Mouse (Mus musculus) kidney, adult 2 months (tissue): ENCODE measurements at regions not wholly inside any gene's neighbourhood (a gene's known extent, or its start where the extent isn't known, plus 50 kb on each side); places are given as distances from the start of the nearest gene placed in this dataset.
"Not testable (repeated sequence)": the region's sequence is repeated elsewhere in the genome, so short reads cannot be mapped to it uniquely, and the experiment has no call there.

Experiments used
- CTCF ChIP-seq: fragments of 200-500 bp; conservative IDR thresholded peaks from 2 replicates; pipeline ENCODE4 v1.5.1; 2011; ENCODE audit warnings: low read depth, mild to moderate bottlenecking, control low read depth, low read length, moderate library complexity, mixed read lengths; ENCODE audit not compliant: insufficient read depth, insufficient read length
- POLR2A ChIP-seq: fragments of 200-500 bp; IDR thresholded peaks from one replicate; pipeline ENCODE4 v1.6.1; 2011; ENCODE audit warnings: low read depth, low read length, control low read depth

DNA sequence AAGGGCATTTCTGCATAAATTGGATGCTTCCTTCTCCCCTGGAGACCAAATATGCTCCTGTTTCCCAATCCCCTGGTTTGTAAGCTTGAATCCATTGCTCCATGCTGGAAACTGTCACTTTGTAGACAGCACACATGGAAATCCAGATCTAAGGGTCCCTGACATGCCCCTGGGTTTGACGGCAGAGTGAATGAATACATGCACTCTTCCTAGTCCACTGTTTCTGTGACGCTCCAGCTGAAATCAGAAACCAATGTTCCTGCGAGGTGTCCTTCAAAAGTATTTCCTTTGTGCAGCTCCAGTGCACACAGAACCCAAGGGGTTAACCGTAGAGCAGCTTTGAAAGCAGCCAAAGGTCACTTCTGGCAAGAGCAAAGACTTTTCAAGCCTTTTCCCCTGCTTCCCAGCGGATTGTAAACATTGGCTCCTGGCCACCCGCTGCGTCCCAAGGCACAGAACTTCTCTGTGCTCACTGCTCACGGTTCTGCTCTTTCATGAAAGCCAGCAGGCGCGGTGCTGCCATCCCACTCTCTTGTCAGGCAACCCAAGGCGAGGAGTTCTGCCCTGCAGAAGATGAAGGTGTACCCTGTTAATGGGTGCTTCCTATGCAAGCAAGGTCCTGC, 91.7 kb downstream of the Samd9l start:
- TF ChIP-seq CTCF, POLR2A: not testable (repeated sequence)
